Mouse (Mus musculus) bone marrow macrophage, adult 2 months (primary cell): ENCODE data around the gene Golph3l.

Source experiments
- CTCF ChIP-seq: IDR thresholded peaks from 2 replicates; pipeline ENCODE4 v1.5.1; 2012; ENCODE audit warnings: low read depth, mild to moderate bottlenecking, low read length, moderate library complexity
- POLR2A ChIP-seq: IDR thresholded peaks from 2 replicates; pipeline ENCODE4 v1.6.1; 2012; ENCODE audit warnings: mild to moderate bottlenecking, low read depth, low read length, borderline replicate concordance

- TF ChIP-seq POLR2A, result no peak
- no peak for TF ChIP-seq CTCF
Measured at GRCm38 (mm10) chr3:95613996-95614395, 25.3 kb downstream of the Golph3l start.
